Mouse (Mus musculus): ENCODE data around the gene Brd1.

DNA sequence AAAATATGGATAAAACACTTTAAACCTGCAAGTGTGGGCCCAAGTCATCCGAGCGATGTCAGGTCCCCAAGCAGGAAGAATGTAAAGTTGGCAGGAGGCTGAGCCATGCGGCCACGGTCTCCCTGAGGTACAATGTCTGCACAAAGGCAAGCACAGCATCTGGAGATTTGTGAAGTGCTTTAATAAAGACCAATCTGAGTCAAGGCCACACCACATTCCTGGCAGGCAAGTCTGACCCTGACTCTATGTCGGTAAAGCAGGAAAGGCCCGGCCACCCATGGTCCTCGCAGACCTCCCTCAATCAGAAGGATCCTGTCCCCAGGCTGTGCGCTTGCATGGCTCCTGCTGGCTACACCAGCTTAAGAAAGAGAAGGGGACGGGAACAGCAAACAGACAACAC is 41.3 kb downstream of the Brd1 start:
- TF ChIP-seq GATA1 (IDR thresholded peaks at IDR 0.05; ENCODE audit: low read length) (no peak), TAL1 (IDR thresholded peaks at IDR 0.05; ENCODE audit: low read length) (no peak)
